Mouse (Mus musculus): ENCODE measurements around the gene Pak6. TPM values are rescaled to one million over a fixed set of nuclear protein-coding genes. Genes with fewer than 3 reads are reported as not detected.

Pak6 gene
- polyA plus RNA-seq, 1 experiment from 2014 or later = 0.15 TPM

DNA sequence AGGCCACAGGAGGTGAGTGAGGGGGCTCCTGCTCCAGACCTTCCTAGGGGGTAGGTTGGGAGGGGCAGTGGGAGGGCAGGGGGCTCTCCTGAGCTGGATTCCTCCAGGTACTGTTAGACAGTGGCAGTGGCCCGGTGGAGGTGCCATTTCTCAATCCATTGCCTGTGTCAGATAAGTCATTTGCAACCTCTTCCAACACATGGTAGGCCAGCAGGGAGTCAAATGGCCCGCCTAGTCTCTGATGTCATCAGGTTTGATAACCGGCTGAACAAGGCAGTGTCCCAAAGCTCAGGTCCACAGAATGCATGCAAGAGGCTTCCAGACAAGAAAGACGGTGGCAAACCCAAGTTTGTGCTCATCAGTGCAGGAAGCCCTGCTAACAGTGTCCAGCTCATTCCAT is 14.7 kb downstream of the Pak6 start:
- Histone ChIP-seq H3K4me1 (ENCODE audit: insufficient read depth) (peaks cover 13% of the 10 kb centered on the region), H3K27me3 (ENCODE audit: insufficient read depth, low read length) (peaks cover 52% of the 10 kb centered on the region), H3K9me3 (ENCODE audit: low read length) (no peaks in the 10 kb centered on the region), H3K4me2 (ENCODE audit: low read depth, low read length) (peak overlapping the region; percentile 90), H3K4me3 (ENCODE audit: low read depth, low read length) (peak overlapping the region; percentile 56), H3K27ac (ENCODE audit: low read depth) (no peak overlapping the region), H3K36me3 (replicated peaks; ENCODE audit: insufficient read depth, low read length) (no peaks in the 10 kb centered on the region), H3K9ac (replicated peaks) (peak overlapping the region; percentile 57)
- ATAC-seq = peak; percentile 83
- peak; percentile 48 for DNase-seq
- 18% methylated on average over 4 of the region's 4 CpGs for WGBS (ENCODE audit: insufficient replicate concordance)
- no peak for TF ChIP-seq EP300 (IDR thresholded peaks at IDR 0.05; ENCODE audit: low read depth)
- TF ChIP-seq CTCF (IDR thresholded peaks at IDR 0.05; ENCODE audit: low read depth) = no peak

DNA sequence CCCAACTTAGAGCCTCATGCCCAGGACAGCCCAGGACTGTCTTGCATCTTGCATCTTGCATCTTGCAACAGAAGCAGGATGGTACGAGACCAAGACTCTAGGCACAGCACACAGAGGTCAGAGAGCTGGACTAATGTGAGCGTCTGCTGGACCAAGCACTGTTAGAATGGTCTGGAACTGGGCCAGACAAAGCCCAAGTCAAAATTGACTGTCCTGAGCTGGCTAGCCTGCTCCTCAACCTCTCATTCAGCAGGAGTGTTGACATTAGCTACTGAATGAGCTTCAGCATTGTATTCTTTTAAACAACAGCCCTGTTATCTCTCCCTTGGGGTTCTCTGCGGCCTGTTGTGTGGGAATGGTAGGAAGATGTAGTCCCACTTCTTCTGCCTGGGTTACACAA is 16.5 kb downstream of the Pak6 start:
- no peak overlapping the region for H3K4me2 ChIP-seq (ENCODE audit: low read depth, low read length)
- DNase-seq (no peak), ATAC-seq (no peak)
- 70% methylated on average over 3 of the region's 3 CpGs for WGBS (ENCODE audit: insufficient replicate concordance)
- no peaks in the 10 kb centered on the region for H3K36me3 ChIP-seq (replicated peaks; ENCODE audit: insufficient read depth, low read length)
- no peak for TF ChIP-seq CTCF (IDR thresholded peaks at IDR 0.05; ENCODE audit: low read depth)
- TF ChIP-seq EP300 (IDR thresholded peaks at IDR 0.05; ENCODE audit: low read depth) = no peak
- H3K27me3 ChIP-seq (ENCODE audit: insufficient read depth, low read length) = peaks cover 41% of the 10 kb centered on the region
- no peak overlapping the region for H3K27ac ChIP-seq (ENCODE audit: low read depth)
- no peaks in the 10 kb centered on the region for H3K9me3 ChIP-seq (ENCODE audit: low read length)
- H3K4me3 ChIP-seq (ENCODE audit: low read depth, low read length) = no peak overlapping the region
- H3K9ac ChIP-seq (replicated peaks) = no peak overlapping the region
- H3K4me1 ChIP-seq (ENCODE audit: insufficient read depth) = peaks cover 13% of the 10 kb centered on the region

DNA sequence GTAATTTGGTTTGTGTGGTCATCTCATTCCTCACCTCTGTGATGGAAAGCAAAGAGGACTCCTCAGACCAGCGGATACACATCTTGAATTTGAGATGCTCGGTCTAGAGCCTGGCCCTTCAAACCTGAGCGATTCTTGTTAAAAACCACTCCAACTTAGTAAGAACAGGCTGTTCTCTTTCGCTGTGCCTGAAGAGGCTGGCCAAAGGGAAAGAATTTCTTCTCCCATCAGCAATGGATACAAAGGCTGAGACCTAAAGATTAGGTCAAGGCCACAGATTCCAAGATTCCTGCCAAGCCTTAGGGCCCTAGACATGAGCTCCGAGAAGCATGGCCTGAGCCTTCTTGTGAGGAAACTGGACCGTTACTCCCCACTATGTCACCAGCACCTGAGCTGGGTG is 17.8 kb downstream of the Pak6 start:
- no peaks in the 10 kb centered on the region for H3K9me3 ChIP-seq (ENCODE audit: low read length)
- no peak overlapping the region for H3K4me3 ChIP-seq (ENCODE audit: low read depth, low read length)
- DNase-seq (no peak), ATAC-seq (no peak)
- no peak for TF ChIP-seq CTCF (IDR thresholded peaks at IDR 0.05; ENCODE audit: low read depth)
- TF ChIP-seq EP300 (IDR thresholded peaks at IDR 0.05; ENCODE audit: low read depth) = no peak
- H3K4me1 ChIP-seq (ENCODE audit: insufficient read depth) = peaks cover 13% of the 10 kb centered on the region
- H3K4me2 ChIP-seq (ENCODE audit: low read depth, low read length) = no peak overlapping the region
- H3K27ac ChIP-seq (ENCODE audit: low read depth) = no peak overlapping the region
- 86% methylated on average over 6 of the region's 6 CpGs for WGBS (ENCODE audit: insufficient replicate concordance)
- no peaks in the 10 kb centered on the region for H3K36me3 ChIP-seq (replicated peaks; ENCODE audit: insufficient read depth, low read length)
- peaks cover 30% of the 10 kb centered on the region for H3K27me3 ChIP-seq (ENCODE audit: insufficient read depth, low read length)
- H3K9ac ChIP-seq (replicated peaks) = no peak overlapping the region

DNA sequence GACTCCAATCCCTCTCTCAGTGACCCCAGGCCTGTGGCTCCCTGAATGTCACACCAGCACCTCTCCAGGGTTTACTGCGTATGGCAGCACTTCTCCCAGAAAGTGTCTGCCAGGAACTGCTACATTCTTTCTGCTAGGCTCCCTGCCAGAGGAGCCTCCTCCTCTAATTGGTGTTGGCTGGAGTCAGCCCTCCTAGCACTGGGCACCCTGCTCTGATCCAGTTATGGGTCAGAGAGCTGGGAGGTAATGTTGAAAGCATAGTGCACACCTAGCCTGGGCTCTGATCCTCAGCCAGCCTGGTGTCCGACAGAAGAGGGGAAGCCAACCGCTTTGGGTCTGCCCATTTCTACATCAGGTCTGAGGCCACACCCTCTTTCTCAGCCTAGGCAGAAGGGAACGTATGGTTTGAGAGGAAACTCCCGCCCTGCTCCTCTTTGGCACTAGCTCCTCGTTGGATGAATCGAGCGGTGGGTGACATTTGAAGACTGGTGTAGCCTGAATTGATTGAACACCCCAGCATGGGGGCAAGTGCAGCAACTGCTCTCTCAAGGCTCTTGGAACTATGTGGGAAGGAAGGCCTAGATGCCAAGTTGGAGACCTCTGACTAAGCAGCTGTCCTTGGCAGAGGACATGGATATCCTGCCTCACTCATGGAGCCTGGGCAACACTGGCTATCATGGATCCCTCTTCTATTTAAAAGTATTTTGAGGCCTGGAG is 19.6 kb downstream of the Pak6 start:
- no peak overlapping the region for H3K27ac ChIP-seq (ENCODE audit: low read depth)
- H3K9ac ChIP-seq (replicated peaks) = no peak overlapping the region
- H3K27me3 ChIP-seq (ENCODE audit: insufficient read depth, low read length) = peaks cover 12% of the 10 kb centered on the region
- no peak for ATAC-seq
- H3K4me2 ChIP-seq (ENCODE audit: low read depth, low read length) = no peak overlapping the region
- H3K9me3 ChIP-seq (ENCODE audit: low read length) = no peaks in the 10 kb centered on the region
- no peak overlapping the region for H3K4me3 ChIP-seq (ENCODE audit: low read depth, low read length)
- DNase-seq = no peak
- no peaks in the 10 kb centered on the region for H3K36me3 ChIP-seq (replicated peaks; ENCODE audit: insufficient read depth, low read length)
- H3K4me1 ChIP-seq (ENCODE audit: insufficient read depth) = peaks cover 1% of the 10 kb centered on the region
- TF ChIP-seq CTCF (IDR thresholded peaks at IDR 0.05; ENCODE audit: low read depth) (no peak), EP300 (IDR thresholded peaks at IDR 0.05; ENCODE audit: low read depth) (no peak)
- 49% methylated on average over 8 of the region's 8 CpGs for WGBS (ENCODE audit: insufficient replicate concordance)

DNA sequence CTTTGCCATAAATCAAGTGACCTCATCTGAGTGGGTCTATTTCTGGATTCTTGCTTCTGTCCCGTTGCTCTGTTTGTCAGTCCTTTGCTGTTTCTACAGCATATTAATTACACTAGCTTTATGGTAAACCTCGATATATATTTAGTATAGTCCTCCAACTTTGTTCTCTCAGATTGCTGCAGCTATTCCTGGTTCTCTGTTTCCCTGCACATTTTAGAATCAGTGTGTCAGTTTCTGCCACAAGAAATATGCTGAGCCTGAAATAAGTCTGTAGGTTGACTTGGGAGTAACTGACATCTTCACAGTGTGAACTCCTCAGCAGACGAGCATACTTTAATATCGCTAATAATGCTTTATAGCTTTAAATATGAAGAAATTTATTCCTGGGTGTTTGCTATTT is 22.0 kb downstream of the Pak6 start:
- TF ChIP-seq CTCF (IDR thresholded peaks at IDR 0.05; ENCODE audit: low read depth) (no peak), EP300 (IDR thresholded peaks at IDR 0.05; ENCODE audit: low read depth) (no peak)
- no peaks in the 10 kb centered on the region for H3K36me3 ChIP-seq (replicated peaks; ENCODE audit: insufficient read depth, low read length)
- WGBS (ENCODE audit: insufficient replicate concordance) = 76% methylated on average over 4 of the region's 4 CpGs

DNA sequence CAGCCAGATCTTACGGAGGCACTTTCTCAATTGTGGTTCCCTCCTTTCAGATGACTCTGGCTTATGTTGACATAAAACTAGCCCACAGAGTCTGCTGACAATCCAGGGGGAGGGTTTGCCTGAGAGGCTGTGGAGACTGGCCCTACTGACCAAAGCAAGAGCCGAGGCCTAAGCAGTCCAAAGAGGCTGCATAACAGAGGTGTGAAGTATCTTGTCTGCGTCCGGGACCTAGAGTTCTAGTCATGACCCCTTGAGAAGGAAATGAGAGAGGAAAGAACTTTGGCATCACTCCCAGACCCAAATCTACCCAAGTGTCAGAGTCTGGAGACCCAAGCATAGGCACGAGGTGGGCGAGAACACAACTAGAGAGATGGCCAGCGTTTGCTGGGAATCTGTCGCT is 23.6 kb downstream of the Pak6 start:
- ATAC-seq (no peak), DNase-seq (no peak)
- H3K27me3 ChIP-seq (ENCODE audit: insufficient read depth, low read length) = no peaks in the 10 kb centered on the region
- H3K9ac ChIP-seq (replicated peaks) = no peak overlapping the region
- H3K4me3 ChIP-seq (ENCODE audit: low read depth, low read length) = no peak overlapping the region
- 63% methylated on average over 8 of the region's 8 CpGs for WGBS (ENCODE audit: insufficient replicate concordance)
- TF ChIP-seq EP300 (IDR thresholded peaks at IDR 0.05; ENCODE audit: low read depth) (no peak), CTCF (IDR thresholded peaks at IDR 0.05; ENCODE audit: low read depth) (no peak)
- no peak overlapping the region for H3K4me2 ChIP-seq (ENCODE audit: low read depth, low read length)
- H3K4me1 ChIP-seq (ENCODE audit: insufficient read depth) = no peaks in the 10 kb centered on the region
- H3K36me3 ChIP-seq (replicated peaks; ENCODE audit: insufficient read depth, low read length) = no peaks in the 10 kb centered on the region
- H3K9me3 ChIP-seq (ENCODE audit: low read length) = no peaks in the 10 kb centered on the region
- no peak overlapping the region for H3K27ac ChIP-seq (ENCODE audit: low read depth)

More for the DNA sequence above, 22.0 kb downstream of the Pak6 start:
- Histone ChIP-seq H3K9ac (replicated peaks) (no peak overlapping the region), H3K27me3 (ENCODE audit: insufficient read depth, low read length) (no peaks in the 10 kb centered on the region), H3K4me1 (ENCODE audit: insufficient read depth) (no peaks in the 10 kb centered on the region), H3K9me3 (ENCODE audit: low read length) (no peaks in the 10 kb centered on the region), H3K4me2 (ENCODE audit: low read depth, low read length) (no peak overlapping the region), H3K27ac (ENCODE audit: low read depth) (no peak overlapping the region), H3K4me3 (ENCODE audit: low read depth, low read length) (no peak overlapping the region)
- DNase-seq (no peak), ATAC-seq (no peak)
